Mouse (Mus musculus): Measurements from ENCODE around the gene Gm49403. TPM values are rescaled to one million over a fixed set of nuclear protein-coding genes. Genes with fewer than 3 reads are reported as not detected.

Gm49403 gene
- not detected for polyA plus RNA-seq (2017; shearing (Covaris generic))

GRCm38 (mm10) chr19:8883616-8884015, at the start of gene Gm49403, which contains the start of gene Lbhd1:
TSS of gene Gm49403 (plus strand) at chr19:8883930.
TSS of gene Lbhd1 (plus strand) at chr19:8883732.

GRCm38 (mm10) chr19:8837251-8837791, 46.4 kb upstream of the Gm49403 start, which contains the start of gene Bscl2:
TSS of gene Bscl2 (plus strand) at chr19:8837467.

GRCm38 (mm10) chr19:8839103-8839907, 44.4 kb upstream of the Gm49403 start, which contains the start of gene Gng3:
TSS of gene Gng3 (minus strand) at chr19:8839194.

GRCm38 (mm10) chr19:8850402-8850901, 33.3 kb upstream of the Gm49403 start, which contains the start of gene Lrrn4cl:
TSS of gene Lrrn4cl (plus strand) at chr19:8850768.

GRCm38 (mm10) chr19:8871267-8872186, 12.2 kb upstream of the Gm49403 start, which contains the start of gene Ubxn1:
TSS of gene Ubxn1 (plus strand) at chr19:8871496.

GRCm38 (mm10) chr19:8880311-8881033, 3.3 kb upstream of the Gm49403 start, which contains the start of gene Uqcc3:
TSS of gene Uqcc3 (minus strand) at chr19:8880923.

GRCm38 (mm10) chr19:8888511-8889385, 5.0 kb downstream of the Gm49403 start, which contains the start of the genes 1810009A15Rik and Gm49416:
TSS of gene 1810009A15Rik (plus strand) at chr19:8888853.
TSS of gene Gm49416 (plus strand) at chr19:8888926.

GRCm38 (mm10) chr19:8892829-8893766, 9.4 kb downstream of the Gm49403 start, which contains the start of gene Ints5:
TSS of gene Ints5 (plus strand) at chr19:8893005.

GRCm38 (mm10) chr19:8897865-8898495, 14.2 kb downstream of the Gm49403 start, which contains the start of gene Ganab:
TSS of gene Ganab (plus strand) at chr19:8898071.

GRCm38 (mm10) chr19:8920073-8920736, 36.5 kb downstream of the Gm49403 start, which contains the start of gene B3gat3:
TSS of gene B3gat3 (plus strand) at chr19:8920374.

GRCm38 (mm10) chr19:8929224-8930088, 45.7 kb downstream of the Gm49403 start, which contains the start of the genes Rom1 and Eml3:
TSS of gene Rom1 (minus strand) at chr19:8929356.
TSS of gene Eml3 (plus strand) at chr19:8929552.

Other genes with a start within 250 kb of the Gm49403 start
- not detected for gene Chrm1, start 220.1 kb upstream of the Gm49403 start, polyA plus RNA-seq (2017; shearing (Covaris generic))
- gene Slc3a2, start 160.6 kb upstream of the Gm49403 start, polyA plus RNA-seq (2017; shearing (Covaris generic)), result 546 TPM
- gene Wdr74, start 148.1 kb upstream of the Gm49403 start, polyA plus RNA-seq (2017; shearing (Covaris generic)), result 91.5 TPM
- gene 1700092M07Rik, start 143.2 kb upstream of the Gm49403 start, polyA plus RNA-seq (2017; shearing (Covaris generic)), result 3.0 TPM
- gene Stx5a, start 142.5 kb upstream of the Gm49403 start, polyA plus RNA-seq (2017; shearing (Covaris generic)), result 246 TPM
- gene Nxf1, start 126.9 kb upstream of the Gm49403 start, polyA plus RNA-seq (2017; shearing (Covaris generic)), result 362 TPM
- gene Tmem223, start 112.9 kb upstream of the Gm49403 start, polyA plus RNA-seq (2017; shearing (Covaris generic)), result 32.4 TPM
- 143 TPM for gene Tmem179b, start 109.5 kb upstream of the Gm49403 start, polyA plus RNA-seq (2017; shearing (Covaris generic))
- 9.7 TPM for gene Taf6l, start 97.5 kb upstream of the Gm49403 start, polyA plus RNA-seq (2017; shearing (Covaris generic))
- gene Polr2g, start 85.4 kb upstream of the Gm49403 start, polyA plus RNA-seq (2017; shearing (Covaris generic)), result 74.4 TPM
- 1.4 TPM for gene Zbtb3, start 81.4 kb upstream of the Gm49403 start, polyA plus RNA-seq (2017; shearing (Covaris generic))
- 23.9 TPM for gene Ttc9c, start 64.6 kb upstream of the Gm49403 start, polyA plus RNA-seq (2017; shearing (Covaris generic))
- 14.0 TPM for gene Hnrnpul2, start 63.9 kb upstream of the Gm49403 start, polyA plus RNA-seq (2017; shearing (Covaris generic))
- gene AC129217.1, start 54.2 kb upstream of the Gm49403 start, polyA plus RNA-seq (2017; shearing (Covaris generic)), result not detected
- gene Bscl2, start 46.5 kb upstream of the Gm49403 start, polyA plus RNA-seq (2017; shearing (Covaris generic)), result 70.9 TPM
- gene Gng3, start 44.7 kb upstream of the Gm49403 start, polyA plus RNA-seq (2017; shearing (Covaris generic)), result not detected
- gene Lrrn4cl, start 33.2 kb upstream of the Gm49403 start, polyA plus RNA-seq (2017; shearing (Covaris generic)), result not detected
- 131 TPM for gene Ubxn1, start 12.4 kb upstream of the Gm49403 start, polyA plus RNA-seq (2017; shearing (Covaris generic))
- 24.6 TPM for gene Uqcc3, start 3.0 kb upstream of the Gm49403 start, polyA plus RNA-seq (2017; shearing (Covaris generic))
- 37.0 TPM for gene Lbhd1, start 198 bp upstream of the Gm49403 start, polyA plus RNA-seq (2017; shearing (Covaris generic))
- 26.9 TPM for gene 1810009A15Rik, start 4.9 kb downstream of the Gm49403 start, polyA plus RNA-seq (2017; shearing (Covaris generic))
- gene Gm49416, start 5.0 kb downstream of the Gm49403 start, polyA plus RNA-seq (2017; shearing (Covaris generic)), result not detected
- gene Ints5, start 9.1 kb downstream of the Gm49403 start, polyA plus RNA-seq (2017; shearing (Covaris generic)), result 29.7 TPM
- 91.7 TPM for gene Ganab, start 14.1 kb downstream of the Gm49403 start, polyA plus RNA-seq (2017; shearing (Covaris generic))
- gene B3gat3, start 36.4 kb downstream of the Gm49403 start, polyA plus RNA-seq (2017; shearing (Covaris generic)), result 45.8 TPM
- gene Rom1, start 45.4 kb downstream of the Gm49403 start, polyA plus RNA-seq (2017; shearing (Covaris generic)), result 3.3 TPM
- 67.4 TPM for gene Eml3, start 45.6 kb downstream of the Gm49403 start, polyA plus RNA-seq (2017; shearing (Covaris generic))
- 219 TPM for gene Mta2, start 57.9 kb downstream of the Gm49403 start, polyA plus RNA-seq (2017; shearing (Covaris generic))
- 49.1 TPM for gene Tut1, start 69.9 kb downstream of the Gm49403 start, polyA plus RNA-seq (2017; shearing (Covaris generic))
- gene Eef1g, start 83.1 kb downstream of the Gm49403 start, polyA plus RNA-seq (2017; shearing (Covaris generic)), result 292 TPM
- 147 TPM for gene Ahnak, start 105.4 kb downstream of the Gm49403 start, polyA plus RNA-seq (2017; shearing (Covaris generic))
- not detected for gene Scgb1a1, start 204.0 kb downstream of the Gm49403 start, polyA plus RNA-seq (2017; shearing (Covaris generic))

All from effector memory CD4-positive, alpha-beta T cell, adult 5 months (primary cell).